Mouse (Mus musculus): ENCODE results near the gene Cbll1. TPM values are rescaled to one million over a fixed set of nuclear protein-coding genes. Genes with fewer than 3 reads are reported as not detected.
"Not testable (repeated sequence)": the region's sequence is repeated elsewhere in the genome, so short reads cannot be mapped to it uniquely, and the experiment has no call there.

The Cbll1 gene
- total RNA-seq, 4 experiments from 2014 or later: 9.7 to 14.7 (median 12.0) TPM

DNA sequence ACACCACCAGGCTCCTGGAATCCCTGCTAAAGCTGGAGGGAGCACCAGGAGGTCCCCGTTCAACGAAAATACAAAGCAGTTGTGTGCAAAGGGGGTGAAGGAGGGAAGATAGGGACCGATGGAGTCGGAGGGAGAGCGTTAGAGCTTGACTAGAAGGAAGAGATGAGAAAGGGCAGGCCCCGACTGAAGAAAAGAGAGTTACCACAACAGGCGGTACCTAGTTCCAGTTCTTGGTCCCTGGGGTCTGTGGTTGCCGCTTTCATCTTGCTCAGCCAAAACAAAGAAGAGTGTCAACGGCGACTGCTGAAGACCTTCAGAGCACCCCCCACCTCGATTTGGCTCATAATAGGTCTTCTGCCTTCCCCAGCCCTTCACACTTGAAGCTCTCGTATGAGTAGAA, 780 bp upstream of the Cbll1 start:
- no peak for DNase-seq (ENCODE audit: low spot score in 2 of 2)

DNA sequence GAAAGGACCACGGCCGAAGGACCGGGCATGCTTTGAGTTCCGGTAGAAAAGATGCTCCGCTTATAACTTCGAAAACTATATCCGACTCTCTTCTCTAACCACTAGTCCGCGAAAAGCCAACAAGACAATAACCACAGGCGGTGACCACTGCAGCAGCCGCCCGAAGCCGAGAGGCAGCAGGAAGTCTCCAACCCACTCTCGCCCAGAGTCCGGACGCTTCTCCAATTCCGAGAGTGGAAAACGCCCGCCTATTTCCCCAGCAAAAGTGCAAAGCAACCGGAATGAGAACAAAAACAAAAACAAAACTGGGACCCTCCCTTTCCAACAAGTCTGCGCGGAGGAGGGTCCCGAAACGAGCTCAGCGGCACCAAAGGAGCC, 491 bp downstream of the Cbll1 start:
- DNase-seq (ENCODE audit: low spot score in 2 of 2): no peak

DNA sequence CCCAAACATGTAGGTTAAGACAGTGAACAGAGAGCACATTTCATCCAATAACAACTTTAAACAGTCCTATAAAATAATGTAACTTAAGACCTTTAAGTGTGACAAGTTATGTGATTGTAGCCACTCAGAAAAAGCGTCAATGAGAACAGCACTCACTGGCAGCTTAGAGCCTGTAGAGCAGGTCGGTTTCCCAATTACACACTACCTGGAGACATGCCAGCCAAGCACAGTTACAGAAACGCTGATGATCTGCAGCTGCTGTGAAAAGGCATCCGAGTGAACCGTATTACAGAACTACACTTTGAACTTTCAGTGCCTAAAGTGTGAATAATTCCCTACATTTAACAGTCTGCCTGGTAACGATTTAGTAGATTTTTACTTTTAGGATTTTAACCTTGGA, 13.0 kb downstream of the Cbll1 start:
- DNase-seq (ENCODE audit: low spot score in 2 of 2): peak in 1 of 2 experiments; percentile 6

DNA sequence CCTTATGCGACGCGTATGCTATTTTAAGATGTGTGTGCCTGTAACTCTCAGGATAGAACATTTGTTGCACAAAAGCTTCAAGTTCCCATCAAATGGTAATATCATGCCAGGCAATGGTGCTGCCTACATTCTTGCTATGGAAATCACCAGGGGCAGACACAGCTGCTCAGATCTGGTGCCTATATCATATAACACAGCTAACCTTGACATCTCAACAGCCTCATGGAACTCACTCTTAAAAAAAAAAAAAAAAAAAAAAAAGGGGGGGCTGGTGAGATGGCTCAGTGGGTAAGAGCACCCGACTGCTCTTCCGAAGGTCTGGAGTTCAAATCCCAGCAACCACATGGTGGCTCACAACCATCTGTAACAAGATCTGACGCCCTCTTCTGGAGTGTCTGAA, 21.2 kb downstream of the Cbll1 start:
- DNase-seq (ENCODE audit: low spot score in 2 of 2): not testable (repeated sequence)

DNA sequence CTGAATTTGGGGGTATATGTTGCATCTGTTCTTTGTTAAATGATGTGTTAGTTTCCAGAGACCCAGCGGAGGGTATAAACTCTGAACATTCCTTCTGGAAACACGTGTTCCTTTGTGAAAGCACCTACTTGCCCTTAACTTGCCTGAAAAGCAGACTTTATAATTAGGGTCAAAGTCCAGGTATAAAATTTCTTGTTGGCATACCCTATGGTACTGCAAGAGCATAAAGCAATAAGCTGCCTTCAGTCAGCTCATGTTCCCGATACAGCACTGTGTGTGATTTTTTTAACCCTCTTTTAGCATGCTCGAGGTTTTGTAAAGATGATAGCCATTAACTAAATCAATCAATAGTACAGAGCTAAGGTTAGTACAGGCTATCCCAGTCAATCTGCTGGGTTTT, 36.8 kb downstream of the Cbll1 start:
- no peak for DNase-seq (ENCODE audit: low spot score in 2 of 2)

DNA sequence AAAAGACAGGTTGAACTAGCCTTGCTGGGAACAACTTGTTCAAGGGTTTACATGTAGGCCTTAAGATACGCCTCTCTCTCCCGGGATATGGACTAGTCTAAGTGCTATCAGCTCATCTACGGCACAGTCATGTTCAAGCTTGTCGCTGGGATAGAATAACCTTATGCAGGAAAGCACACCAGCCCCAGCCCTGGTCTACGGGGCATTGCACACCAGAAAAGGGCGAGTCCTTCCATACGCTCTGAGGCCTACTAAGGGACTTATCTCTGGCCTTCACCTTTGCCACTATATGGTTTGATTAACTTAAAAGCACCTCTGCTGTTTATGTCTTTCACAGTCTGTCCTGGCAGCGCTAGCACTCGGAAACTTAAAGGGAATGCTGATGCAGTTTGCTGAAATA, 38.0 kb downstream of the Cbll1 start:
- DNase-seq (ENCODE audit: low spot score in 2 of 2): no peak

DNA sequence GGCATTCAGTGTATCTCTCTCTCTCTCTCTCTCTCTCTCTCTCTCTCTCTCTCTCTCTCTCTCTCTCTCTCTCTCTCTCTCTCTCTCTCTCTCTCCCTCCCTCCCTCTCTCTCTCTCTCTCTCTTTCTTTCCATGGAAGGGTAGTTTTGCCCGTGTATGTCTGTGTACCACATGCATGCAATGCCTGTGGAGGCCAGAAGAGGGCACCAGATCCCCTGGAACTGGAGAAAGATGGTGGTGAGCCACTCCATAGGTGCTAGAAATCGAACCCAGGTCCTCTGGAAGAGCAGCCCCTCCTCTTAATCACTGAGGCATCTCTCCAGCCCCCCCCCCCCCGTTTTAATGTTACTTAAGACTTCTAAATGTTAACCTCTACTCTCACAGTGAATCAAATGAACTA, 39.1 kb downstream of the Cbll1 start:
- not testable (repeated sequence) for DNase-seq (ENCODE audit: low spot score in 2 of 2)

DNA sequence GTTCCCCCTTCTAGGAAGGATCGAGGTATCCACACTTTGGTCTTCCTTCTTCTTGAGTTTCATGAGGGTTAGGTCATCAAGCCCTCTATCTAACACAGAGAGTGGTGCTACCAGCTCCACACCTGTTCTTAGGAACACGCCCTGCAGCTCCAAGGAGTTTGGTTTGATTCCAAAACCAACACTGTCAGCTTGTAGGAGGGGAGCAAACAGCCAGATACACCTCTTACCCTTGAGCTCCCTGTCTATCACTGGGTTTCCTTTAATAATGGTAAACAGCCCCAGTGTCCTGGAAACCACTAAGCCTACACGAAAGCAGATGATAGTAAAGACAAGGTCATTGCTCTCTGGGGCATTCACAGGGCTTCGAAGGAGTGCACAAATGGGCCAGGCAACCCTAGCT, 40.9 kb downstream of the Cbll1 start:
- DNase-seq (ENCODE audit: low spot score in 2 of 2): no peak

DNA sequence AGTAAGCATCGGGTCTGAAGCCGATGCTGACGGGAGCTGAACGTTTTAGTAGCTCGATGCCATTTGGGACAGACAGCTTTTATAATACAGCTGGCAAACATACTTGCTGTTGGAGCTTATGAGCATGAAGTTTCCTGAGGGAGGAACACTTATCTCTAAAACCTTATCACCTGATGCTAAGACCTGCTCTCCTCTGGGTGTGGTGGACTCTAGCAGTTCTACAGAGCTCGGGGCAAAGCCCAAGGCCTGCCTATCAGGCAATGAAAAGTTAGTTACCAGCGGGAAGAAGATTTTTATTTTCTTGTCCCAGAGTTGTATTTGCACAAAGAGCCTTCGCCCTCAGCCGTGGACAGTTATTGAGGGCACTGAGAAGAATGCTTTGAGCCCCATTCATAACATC, 43.1 kb downstream of the Cbll1 start:
- DNase-seq (ENCODE audit: low spot score in 2 of 2): no peak

DNA sequence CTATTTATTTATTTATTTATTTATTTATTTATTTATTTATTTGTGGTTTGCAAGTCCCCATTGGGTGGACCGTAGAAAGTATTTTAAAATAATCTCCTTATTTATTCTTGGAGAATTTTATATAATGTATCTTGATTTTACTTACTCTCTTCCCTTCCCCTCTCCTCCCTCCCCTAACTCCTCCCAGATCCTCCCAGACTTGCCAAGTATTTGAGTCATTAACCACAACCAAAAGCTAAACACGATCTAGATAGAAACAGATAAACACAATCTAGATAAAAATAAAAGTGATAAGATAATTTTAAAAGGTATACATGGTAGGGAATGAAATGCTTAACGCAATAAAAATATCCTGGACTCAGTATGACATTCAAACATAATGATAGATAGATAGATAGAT, 50.1 kb downstream of the Cbll1 start:
- no peak for DNase-seq (ENCODE audit: low spot score in 2 of 2)

DNA sequence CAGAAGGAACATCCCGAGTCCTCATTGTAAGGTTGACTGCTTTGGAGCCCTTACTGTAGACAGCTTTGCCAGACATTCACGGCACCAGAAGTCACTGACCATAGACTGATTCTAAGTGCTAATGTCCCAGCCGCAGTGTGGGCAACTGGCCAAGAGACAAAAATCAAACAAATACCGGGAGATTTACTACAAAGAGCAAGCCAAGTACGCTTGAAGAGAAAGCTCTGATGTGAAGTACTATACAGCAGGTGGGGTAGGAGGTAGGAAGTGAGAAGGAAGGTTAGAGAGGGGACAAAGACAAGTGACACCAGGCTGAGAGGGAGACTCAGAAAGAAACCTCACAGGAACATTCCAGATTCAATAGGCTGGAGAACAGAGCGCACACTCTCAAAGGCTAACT, 54.6 kb downstream of the Cbll1 start:
- DNase-seq (ENCODE audit: low spot score in 2 of 2): no peak

DNA sequence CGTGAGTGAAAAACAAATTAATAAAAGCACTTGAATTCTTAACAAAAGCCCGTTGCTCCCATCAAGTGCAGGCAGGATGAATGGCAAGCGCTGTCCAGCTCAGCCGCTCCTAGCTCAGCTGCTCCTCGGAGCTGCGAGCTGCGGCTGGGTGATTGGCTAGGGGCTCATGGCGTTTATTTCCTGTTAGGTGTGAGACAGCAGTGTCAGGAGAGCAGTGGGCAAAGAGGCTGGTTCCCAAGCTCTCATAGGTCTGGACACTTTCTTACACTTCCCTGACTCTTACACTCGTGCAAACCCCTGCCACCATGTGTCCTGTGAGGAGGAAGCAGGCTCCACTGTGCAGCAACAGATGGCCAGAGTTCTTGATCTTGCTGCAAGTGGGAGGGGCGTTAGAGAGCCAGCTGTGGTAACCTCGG, 55.3 kb downstream of the Cbll1 start:
- DNase-seq (ENCODE audit: low spot score in 2 of 2): no peak

DNA sequence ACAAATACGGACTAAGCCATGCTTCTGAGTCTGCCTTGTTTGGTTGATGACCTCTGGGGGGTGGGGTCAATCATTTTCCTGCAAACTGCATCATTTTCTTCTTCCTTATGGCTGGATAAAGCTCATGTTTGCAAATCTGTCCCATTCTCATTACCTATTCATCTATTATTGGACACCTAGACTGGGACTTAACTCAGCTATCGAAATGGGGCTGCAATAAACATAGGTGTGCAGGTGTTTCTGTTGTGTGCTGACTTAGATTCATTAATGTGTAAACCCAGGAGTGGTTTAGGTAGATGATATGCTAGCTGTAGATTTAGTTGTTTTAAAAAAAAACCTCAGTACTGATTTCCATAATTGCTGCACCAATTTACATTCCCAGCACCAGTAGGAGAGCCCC, 59.8 kb downstream of the Cbll1 start:
- DNase-seq (ENCODE audit: low spot score in 2 of 2): no peak

DNA sequence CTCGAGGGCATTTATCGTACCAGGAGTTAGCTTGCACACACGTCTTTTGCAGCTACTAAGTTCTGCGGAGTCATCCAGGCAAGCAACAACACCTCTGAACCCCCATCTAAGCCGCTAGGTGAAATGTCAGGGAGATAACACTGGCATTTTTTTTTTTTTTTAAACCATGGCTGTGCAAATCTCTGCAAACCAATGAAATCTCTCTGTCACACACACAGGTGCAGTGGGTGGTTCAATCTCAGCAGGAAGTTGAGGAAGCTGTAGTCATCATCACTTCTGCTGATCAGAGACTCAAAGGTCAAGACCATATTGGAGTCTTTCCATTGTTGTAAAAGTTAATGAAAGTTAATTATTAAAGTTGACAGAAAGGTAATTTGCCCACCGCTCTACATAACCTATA, 61.6 kb downstream of the Cbll1 start:
- no peak for DNase-seq (ENCODE audit: low spot score in 2 of 2)

Other genes with a start within 250 kb of the Cbll1 start
- gene Lamb1, start 234.4 kb downstream of the Cbll1 start, total RNA-seq (2022): 10 to 100 TPM in 1 of 4 experiments, 1 to 10 TPM in 3; 6.6 to 10.9 (median 9.1) TPM
- gene Dld, start 148.2 kb downstream of the Cbll1 start, total RNA-seq (2022): 100 to 1,000 TPM; 162 to 186 (median 180) TPM
- gene Slc26a3, start 108.7 kb downstream of the Cbll1 start, total RNA-seq (2022): not detected
- not detected for gene Slc26a4, start 60.4 kb upstream of the Cbll1 start, total RNA-seq (2022)
- gene Bcap29, start 135.0 kb upstream of the Cbll1 start, total RNA-seq (2022): 10 to 100 TPM; 25.1 to 30.6 (median 27.9) TPM
- 1 to 10 TPM; 3.7 to 5.4 (median 4.6) TPM for gene Dus4l, start 155.2 kb upstream of the Cbll1 start, total RNA-seq (2022)
- 10 to 100 TPM; 33.3 to 44.0 (median 36.5) TPM for gene Cog5, start 155.3 kb upstream of the Cbll1 start, total RNA-seq (2022)
- not detected for gene Gpr22, start 214.3 kb upstream of the Cbll1 start, total RNA-seq (2022)

Data from gastrocnemius, adult 8-10 months (tissue).